Mouse (Mus musculus) heart, adult 8-10 months (tissue): ENCODE results near the gene Kif12. TPM values are rescaled to one million over a fixed set of nuclear protein-coding genes. Genes with fewer than 3 reads are reported as not detected.

Experiments used
- DNase-seq: peaks from one replicate; pipeline ENCODE4 v3.0.0; 2022; ENCODE audit warnings: low spot score
- total RNA-seq, 4 experiments: library from RNA; stranded (reverse); gene quantifications; 2 replicates each; pipeline ENCODE4 v1.2.4; 2022

The Kif12 gene
- total RNA-seq, 4 experiments from 2014 or later: not detected

DNA sequence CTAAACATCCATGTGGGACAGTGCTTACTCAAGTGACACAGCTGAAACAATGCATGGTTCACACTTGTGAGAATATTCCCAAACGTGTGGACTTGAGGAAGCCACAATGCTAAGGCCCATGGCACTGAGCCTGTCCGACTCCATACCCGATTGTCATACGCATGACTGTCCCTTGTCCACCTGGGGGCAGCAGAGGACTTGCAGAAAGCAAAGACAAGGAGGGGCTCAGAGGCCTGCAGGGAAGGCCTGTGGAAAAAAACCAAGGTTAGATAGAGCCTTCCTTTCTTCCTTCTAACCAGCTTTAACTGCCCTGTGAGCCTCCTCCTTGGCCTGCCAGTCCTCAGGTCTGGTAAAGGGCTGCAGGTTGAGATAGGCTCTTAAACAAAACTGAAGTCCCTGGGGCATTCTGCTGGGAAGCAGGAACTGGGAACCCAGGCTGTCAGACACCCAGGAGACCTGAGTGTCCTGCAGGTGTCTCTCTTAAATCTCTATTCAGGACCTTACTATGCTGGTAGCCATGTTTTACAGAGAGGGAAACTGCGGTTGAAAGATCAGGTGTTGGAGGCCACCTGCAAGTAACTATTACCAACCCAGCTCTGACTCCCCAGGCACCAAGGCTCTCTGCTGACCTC is 12.9 kb downstream of the Kif12 start:
- DNase-seq: peak; percentile 78

DNA sequence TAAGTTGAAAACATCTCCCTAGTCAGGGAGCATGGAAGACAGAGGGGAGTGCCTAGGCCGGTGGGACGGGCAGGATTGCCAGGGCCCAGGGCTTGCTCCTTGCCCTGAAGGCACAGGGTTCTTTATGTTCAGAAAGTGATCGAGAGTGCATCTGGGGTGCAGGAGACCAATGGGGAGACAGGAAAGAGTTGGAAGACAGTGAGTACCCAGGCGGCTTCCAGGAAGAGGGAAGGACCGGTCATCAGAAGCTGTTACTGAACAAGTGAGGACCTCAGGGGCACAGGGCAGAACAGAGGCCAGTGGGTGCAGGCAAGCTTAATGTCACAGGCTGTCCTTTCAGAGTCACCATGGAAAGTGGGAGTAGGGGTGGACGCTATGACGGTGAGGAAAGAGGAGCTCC is 13.7 kb downstream of the Kif12 start:
- DNase-seq: no peak

DNA sequence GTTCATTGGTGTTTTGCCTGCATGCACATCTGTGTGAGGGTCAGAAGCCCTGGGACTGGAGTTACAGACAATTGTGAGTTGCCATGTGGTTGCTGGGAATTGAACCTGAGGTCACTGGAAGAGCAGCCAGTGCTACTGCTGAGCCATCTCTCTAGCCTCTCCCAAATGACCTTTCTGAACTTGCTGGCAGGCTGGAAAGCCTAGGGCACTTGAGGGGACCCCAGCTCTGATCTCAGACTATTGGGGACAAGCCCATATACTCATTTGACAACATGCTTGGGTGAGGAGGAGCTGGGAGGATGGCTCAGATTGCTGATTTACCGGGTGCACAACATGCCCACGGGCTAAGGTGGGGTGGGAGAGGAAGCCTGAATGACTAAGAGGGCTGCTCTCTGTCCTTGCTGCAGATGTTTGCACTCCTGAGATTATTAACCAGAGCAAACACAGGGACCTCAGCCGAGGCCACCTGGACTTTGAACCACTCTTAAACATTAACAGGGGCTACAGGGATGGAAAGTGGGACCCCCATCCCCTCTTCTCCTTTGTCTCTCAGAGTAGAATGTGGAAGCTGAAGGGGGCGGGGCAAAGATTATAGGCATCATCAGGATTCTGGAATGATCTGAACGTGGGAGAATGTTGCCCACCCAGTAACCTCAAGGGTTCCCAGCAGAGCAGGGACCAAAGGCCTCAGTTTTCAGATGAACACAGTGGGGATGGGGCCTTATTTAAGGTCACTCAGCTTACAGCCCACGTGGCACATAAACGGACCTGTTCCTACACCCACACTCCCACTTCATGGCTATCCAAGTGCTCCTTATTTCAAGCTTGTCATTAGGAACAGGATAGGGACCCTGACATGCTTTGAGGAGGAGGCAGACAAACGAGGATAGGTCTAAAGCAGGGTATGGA is 15.0 kb downstream of the Kif12 start:
- DNase-seq: no peak

DNA sequence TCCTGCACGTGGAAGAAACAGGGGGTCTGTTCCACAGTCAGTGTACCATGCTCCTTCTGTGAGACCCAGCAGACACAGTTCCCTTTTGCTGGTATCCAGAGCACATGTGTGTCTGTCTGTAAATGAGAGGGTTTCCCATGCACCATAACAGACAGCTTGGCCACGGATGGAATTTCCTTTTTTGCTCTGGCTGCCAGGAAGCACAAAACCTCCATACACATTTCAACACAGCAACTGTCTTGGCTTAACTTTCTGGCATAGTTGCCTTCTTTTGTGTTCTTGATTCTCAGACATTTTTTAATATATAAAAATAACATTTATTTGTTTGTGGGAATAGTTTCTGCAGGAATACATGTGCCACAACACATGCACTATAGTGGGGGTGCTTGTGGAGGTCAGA is 16.3 kb downstream of the Kif12 start:
- no peak for DNase-seq

DNA sequence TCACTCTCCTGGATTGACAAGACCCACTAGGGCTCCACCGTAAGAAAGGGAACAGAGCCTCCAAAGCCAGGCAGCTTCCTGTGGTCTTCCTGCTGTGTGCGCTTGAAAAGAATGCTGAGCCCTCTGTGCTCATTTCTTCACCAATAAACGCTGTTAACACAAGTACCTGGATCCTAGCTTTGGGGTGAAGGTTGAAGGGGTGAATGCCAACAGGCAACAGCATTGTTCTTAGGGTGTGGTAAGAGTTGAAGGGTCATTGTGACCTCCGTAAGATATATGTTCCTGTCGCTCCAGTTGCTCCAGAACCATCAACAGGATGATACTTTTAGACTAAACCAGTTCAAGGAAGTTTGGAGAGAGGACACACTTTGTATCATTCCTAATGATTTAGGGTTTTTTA is 17.2 kb downstream of the Kif12 start, which contains the start of gene Ambp:
Ambp (minus strand) TSS at position 101 of the 400 bp plus-strand sequence.
- DNase-seq: no peak

DNA sequence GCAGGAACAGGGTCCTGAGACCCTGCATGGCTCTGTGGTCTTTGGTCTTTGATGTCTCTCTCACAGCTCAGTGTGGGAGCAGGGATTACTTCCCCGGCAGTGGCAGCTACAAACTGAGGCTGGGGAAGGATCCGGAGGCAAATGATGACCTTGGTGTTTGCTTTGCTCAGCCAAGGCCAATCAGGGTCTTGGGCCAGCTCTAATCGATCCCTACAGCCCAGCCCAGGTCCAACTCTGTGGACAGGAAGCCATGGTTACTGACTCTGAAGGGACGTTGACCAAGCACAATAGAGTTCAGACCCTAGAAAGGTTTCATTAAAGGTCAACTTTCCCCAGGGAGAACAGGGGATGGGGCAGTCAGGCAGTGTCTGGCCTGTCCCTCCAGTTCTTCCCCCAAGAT is 17.9 kb downstream of the Kif12 start:
- no peak for DNase-seq

DNA sequence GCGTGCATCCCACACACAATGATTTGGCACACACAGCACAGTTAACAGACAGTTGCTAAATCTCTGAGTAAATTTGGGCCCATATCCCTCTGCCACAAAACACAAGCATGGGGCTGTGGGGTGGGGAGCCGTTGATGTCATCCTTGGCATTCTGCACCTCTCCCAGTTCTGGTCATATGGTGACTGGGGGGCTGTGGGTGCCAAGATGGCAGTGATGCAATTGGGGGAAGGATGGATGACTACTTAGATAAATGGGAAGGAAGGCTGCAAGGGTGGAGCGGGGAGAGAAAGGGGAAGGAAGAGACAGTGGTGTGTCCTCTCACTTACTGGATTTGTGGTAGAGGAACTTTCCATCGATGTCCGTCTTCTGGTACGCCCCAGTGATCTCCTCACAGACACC is 20.8 kb downstream of the Kif12 start:
- DNase-seq: no peak

DNA sequence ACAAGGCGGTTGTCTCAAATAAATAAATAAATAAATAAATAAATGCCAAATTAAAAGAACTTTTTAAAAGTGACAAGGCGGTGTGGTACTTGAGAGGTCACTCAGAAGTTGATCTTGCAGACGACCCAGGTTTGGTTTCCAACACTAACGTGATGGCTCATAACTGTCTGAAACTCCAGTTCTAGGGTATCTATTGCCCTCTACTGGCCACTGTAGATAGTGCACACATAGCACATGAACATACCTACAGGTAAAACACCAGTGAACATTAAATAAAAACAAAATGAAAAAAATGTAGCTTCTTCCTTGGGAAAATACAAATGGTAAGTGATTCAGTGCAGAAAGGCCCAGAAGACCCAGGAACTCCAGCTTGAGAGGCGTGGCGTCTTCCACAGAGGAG is 24.7 kb downstream of the Kif12 start:
- no peak for DNase-seq

DNA sequence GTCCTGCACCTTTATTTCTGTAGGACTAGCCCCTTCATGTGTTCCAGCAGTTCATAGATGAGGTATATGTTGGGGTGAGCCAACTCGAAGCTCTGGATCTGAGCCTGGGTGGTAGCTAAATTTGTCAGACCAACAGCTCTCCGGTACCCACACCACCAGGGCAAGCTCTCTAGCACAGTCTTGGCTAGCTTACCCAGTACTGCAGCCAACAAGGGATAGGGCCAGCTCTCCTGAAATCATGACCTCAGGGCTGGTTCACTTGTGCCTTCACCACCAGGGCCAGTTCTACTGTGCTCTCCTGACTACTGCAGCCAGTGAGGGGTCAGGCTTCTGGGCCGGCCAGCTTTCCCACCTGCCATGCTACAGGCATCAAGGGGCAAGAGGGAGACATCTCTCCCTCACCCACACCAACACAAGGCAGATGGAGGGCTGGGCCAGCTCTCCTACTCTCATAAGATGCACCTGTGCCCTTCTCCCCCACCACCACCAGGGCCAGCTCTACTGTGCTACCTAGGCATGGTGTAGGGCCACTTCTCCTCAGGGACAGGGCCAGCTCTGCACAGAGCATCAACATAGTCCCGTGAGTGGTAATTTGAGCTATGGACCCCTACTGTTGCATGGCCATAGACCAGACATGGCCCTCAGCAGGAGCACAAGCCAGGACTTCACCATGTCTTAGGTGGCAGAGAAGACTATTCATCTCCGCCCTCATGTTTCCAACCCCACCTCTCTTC is 41.9 kb downstream of the Kif12 start:
- DNase-seq: peak; percentile 63

DNA sequence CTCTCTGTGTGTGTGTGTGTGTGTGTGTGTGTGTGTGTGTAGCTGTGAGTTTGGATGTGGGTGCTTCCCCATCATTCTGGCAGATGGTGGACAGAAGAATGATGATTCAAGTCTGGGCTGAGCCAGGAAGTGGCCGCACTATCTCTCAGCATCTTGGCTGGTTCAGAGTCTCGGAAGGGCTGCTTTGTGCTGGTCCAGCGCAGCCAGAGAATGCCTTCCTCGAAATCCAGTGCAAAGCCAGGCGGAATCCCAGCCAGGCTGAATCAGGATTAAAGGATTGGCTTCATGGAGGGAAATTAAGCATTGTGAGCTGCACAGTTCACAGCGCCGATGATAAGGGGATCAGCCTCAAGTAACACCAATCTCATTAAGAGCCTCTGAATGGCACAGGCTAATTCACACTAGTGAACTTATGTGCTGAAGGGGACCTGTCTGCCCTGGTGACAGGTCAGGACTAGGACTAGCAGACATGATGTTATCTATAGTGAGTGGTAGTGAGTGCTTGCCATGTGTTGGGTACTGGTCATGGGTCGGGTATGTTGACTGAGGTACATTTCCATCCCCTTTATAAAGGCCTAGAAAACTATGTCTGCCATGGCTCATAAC is 47.0 kb downstream of the Kif12 start:
- DNase-seq: no peak

DNA sequence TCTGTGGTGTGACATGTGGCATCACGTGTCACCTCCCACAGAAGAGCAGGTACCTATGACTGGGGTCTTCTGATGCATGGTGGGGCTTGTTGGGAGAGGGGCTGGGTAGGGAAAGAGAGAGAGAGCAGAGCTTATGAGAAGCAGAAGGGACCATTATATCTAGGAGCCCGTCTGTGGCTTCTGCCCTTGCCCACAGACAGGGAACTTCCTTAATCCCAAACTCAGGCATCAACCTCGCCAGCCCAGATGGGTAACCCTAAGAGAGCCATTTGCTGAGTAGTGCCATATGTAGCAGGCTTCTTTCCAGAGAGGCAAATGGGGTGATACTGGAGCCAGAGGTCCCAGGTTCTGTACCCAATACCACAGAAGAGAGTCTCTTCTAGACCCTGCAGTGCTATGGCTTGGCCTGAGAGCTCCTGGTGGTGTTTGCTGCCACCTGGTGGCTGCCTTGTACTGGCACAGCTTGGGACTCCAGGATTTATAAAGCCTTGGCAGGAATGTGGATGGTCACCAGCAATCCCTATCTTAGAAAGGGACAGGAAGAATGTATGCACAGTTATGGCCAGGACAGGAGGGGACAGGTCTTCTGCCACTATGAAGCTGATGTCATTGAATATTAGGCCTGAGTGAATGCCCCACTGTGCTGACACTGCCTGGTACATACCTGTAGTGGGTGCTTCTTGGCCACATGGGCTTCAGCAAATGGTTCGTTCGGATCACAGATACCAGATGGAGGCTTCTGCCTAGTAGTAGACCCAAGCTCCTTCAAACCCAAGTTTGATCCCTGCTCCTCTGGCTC is 53.1 kb downstream of the Kif12 start:
- peak; percentile 59 for DNase-seq

Other genes with a start within 250 kb of the Kif12 start
- under 1 TPM; 0.19 to 0.47 (median 0.24) TPM for gene Zfp618, start 206.6 kb downstream of the Kif12 start, total RNA-seq
- gene Ambp, start 17.3 kb downstream of the Kif12 start, total RNA-seq: not detected
- gene Col27a1, start 41.9 kb upstream of the Kif12 start, total RNA-seq: 1 to 10 TPM; 1.1 to 1.5 (median 1.4) TPM
- gene Orm1, start 172.4 kb upstream of the Kif12 start, total RNA-seq: under 1 TPM in 1 of 4 experiments, not detected in 3; 0.75 TPM
- 1 to 10 TPM in 2 of 4 experiments, under 1 TPM in 2; 0.60 to 4.5 (median 1.7) TPM for gene Orm3, start 184.0 kb upstream of the Kif12 start, total RNA-seq
- under 1 TPM in 2 of 4 experiments, not detected in 2; 0.34 to 0.37 TPM for gene Orm2, start 190.3 kb upstream of the Kif12 start, total RNA-seq
- gene Akna, start 231.2 kb upstream of the Kif12 start, total RNA-seq: 1 to 10 TPM; 3.1 to 4.4 (median 3.5) TPM